Mouse (Mus musculus) CH12.LX (cell line): ENCODE results near the gene Ptprb. TPM values are rescaled to one million over a fixed set of nuclear protein-coding genes. Genes with fewer than 3 reads are reported as not detected.

ENCODE experiments used
- DNase-seq: peaks from one replicate; pipeline ENCODE4 v3.0.0-alpha.2; 2013; ENCODE audit errors: extremely low read depth
- H3K27ac ChIP-seq: 2 replicates; pipeline ENCODE4 v1.5.1; 2012; ENCODE audit warnings: low read depth, mild to moderate bottlenecking, control low read depth, moderate library complexity; ENCODE audit not compliant: insufficient read depth
- H3K27me3 ChIP-seq: replicated peaks from 2 replicates; pipeline ENCODE3; 2012; ENCODE audit warnings: inconsistent platforms
- H3K36me3 ChIP-seq, 2 experiments: replicated peaks in 1 of 2; 2 replicates each; pipeline versions ENCODE3 to v1.6.1; 2012; ENCODE audit warnings: inconsistent platforms in 1 of 2, low read length in 1 of 2, mild to moderate bottlenecking in 1 of 2, mixed read lengths in 1 of 2, moderate library complexity in 1 of 2; ENCODE audit not compliant: control insufficient read depth in 1 of 2, insufficient read depth in 1 of 2
- H3K4me1 ChIP-seq, 2 experiments: 2 replicates each; pipeline ENCODE4 v1.6.1; 2012; ENCODE audit warnings: inconsistent platforms in 1 of 2, moderate library complexity in 1 of 2; ENCODE audit not compliant: insufficient read depth in 2 of 2, control insufficient read depth in 1 of 2
- H3K4me2 ChIP-seq: 2 replicates; pipeline ENCODE4 v1.6.1; 2012; ENCODE audit warnings: low read depth, mild to moderate bottlenecking, control low read depth; ENCODE audit not compliant: poor library complexity, insufficient read depth, severe bottlenecking
- H3K4me3 ChIP-seq, 3 experiments: fragments of 150-350 bp in 1 of 3; sonication (generic) in 1 of 3; replicated peaks in 1 of 3; 2 replicates each; pipeline versions ENCODE3 to v1.5.1; 2011 to 2012; ENCODE audit warnings: low read depth in 2 of 3, low read length in 2 of 3, mild to moderate bottlenecking in 2 of 3, moderate library complexity in 2 of 3, control low read depth in 1 of 3, improper control_type of control experiment in 1 of 3, inconsistent platforms in 1 of 3, mixed read lengths in 1 of 3; ENCODE audit not compliant: poor library complexity in 1 of 3
- H3K79me2 ChIP-seq: replicated peaks from 2 replicates; pipeline ENCODE4 v1.6.1; 2012; ENCODE audit warnings: mild to moderate bottlenecking, moderate library complexity; ENCODE audit not compliant: control insufficient read depth, poor library complexity, insufficient read depth, severe bottlenecking; ENCODE audit errors: extremely low read depth
- H3K9ac ChIP-seq: 2 replicates; pipeline ENCODE4 v1.6.1; 2012; ENCODE audit warnings: low read depth, mild to moderate bottlenecking, control low read depth, moderate library complexity; ENCODE audit not compliant: insufficient read depth
- H3K9me3 ChIP-seq: replicated peaks from 2 replicates; pipeline ENCODE3; 2012; ENCODE audit warnings: low read length, inconsistent platforms, mixed read lengths
- BHLHE40 ChIP-seq: IDR thresholded peaks from 2 replicates; pipeline ENCODE4 v1.6.1; 2011; ENCODE audit warnings: mild to moderate bottlenecking, low read depth, low read length, improper control_type of control experiment
- CHD1 ChIP-seq: IDR thresholded peaks from 2 replicates; pipeline ENCODE4 v1.6.1; 2012; ENCODE audit warnings: low read depth, low read length, improper control_type of control experiment, inconsistent platforms
- CHD2 ChIP-seq: IDR thresholded peaks from 2 replicates; pipeline ENCODE4 v1.6.1; 2011; ENCODE audit warnings: low read length, improper control_type of control experiment
- E2F4 ChIP-seq: IDR thresholded peaks from 2 replicates; pipeline ENCODE4 v1.6.1; 2011; ENCODE audit warnings: low read depth, low read length, improper control_type of control experiment; ENCODE audit not compliant: insufficient replicate concordance
- ETS1 ChIP-seq: conservative IDR thresholded peaks from 2 replicates; pipeline ENCODE4 v1.6.1; 2012; ENCODE audit warnings: low read depth, mild to moderate bottlenecking, inconsistent platforms, low read length, improper control_type of control experiment, moderate library complexity
- JUN ChIP-seq: IDR thresholded peaks from 2 replicates; pipeline ENCODE4 v1.6.1; 2011; ENCODE audit warnings: low read depth, mild to moderate bottlenecking, low read length, improper control_type of control experiment, moderate library complexity; ENCODE audit not compliant: insufficient read depth
- MAFK ChIP-seq: IDR thresholded peaks from 2 replicates; pipeline ENCODE4 v1.6.1; 2011; ENCODE audit warnings: low read length, improper control_type of control experiment; ENCODE audit not compliant: insufficient replicate concordance
- MAX ChIP-seq: IDR thresholded peaks from 2 replicates; pipeline ENCODE4 v1.6.1; 2011; ENCODE audit warnings: low read length, improper control_type of control experiment
- MAZ ChIP-seq: IDR thresholded peaks from 2 replicates; pipeline ENCODE4 v1.6.1; 2012; ENCODE audit warnings: low read depth, mild to moderate bottlenecking, inconsistent platforms, low read length, improper control_type of control experiment, moderate library complexity
- MEF2A ChIP-seq: IDR thresholded peaks from 2 replicates; pipeline ENCODE4 v1.6.1; 2014; ENCODE audit warnings: low read depth, mild to moderate bottlenecking, inconsistent platforms, low read length, improper control_type of control experiment, borderline replicate concordance
- MXI1 ChIP-seq: IDR thresholded peaks from 2 replicates; pipeline ENCODE4 v1.6.1; 2011; ENCODE audit warnings: mild to moderate bottlenecking, low read depth, low read length, improper control_type of control experiment
- MYC ChIP-seq: IDR thresholded peaks from 2 replicates; pipeline ENCODE4 v1.6.1; 2011; ENCODE audit warnings: low read depth, mild to moderate bottlenecking, improper control_type of control experiment, low read length
- NELFE ChIP-seq: IDR thresholded peaks from 2 replicates; pipeline ENCODE4 v1.6.1; 2011; ENCODE audit warnings: low read depth, low read length, improper control_type of control experiment
- PAX5 ChIP-seq: IDR thresholded peaks from 2 replicates; pipeline ENCODE4 v1.6.1; 2012; ENCODE audit warnings: low read length, inconsistent platforms, mixed read lengths
- POLR2AphosphoS2 ChIP-seq: IDR thresholded peaks from 2 replicates; pipeline ENCODE4 v1.6.1; 2011; ENCODE audit warnings: low read depth, low read length, improper control_type of control experiment
- RAD21 ChIP-seq: IDR thresholded peaks from 2 replicates; pipeline ENCODE4 v1.6.1; 2011; ENCODE audit warnings: low read depth, mild to moderate bottlenecking, low read length, improper control_type of control experiment, moderate library complexity
- SIN3A ChIP-seq: IDR thresholded peaks from 2 replicates; pipeline ENCODE4 v1.6.1; 2012; ENCODE audit warnings: low read length, improper control_type of control experiment, inconsistent platforms
- TBP ChIP-seq: conservative IDR thresholded peaks from 2 replicates; pipeline ENCODE4 v1.6.1; 2011; ENCODE audit warnings: low read depth, low read length, improper control_type of control experiment
- TCF12 ChIP-seq: IDR thresholded peaks from 2 replicates; pipeline ENCODE4 v1.6.1; 2014; ENCODE audit warnings: low read depth, mild to moderate bottlenecking, inconsistent platforms, low read length, improper control_type of control experiment
- UBTF ChIP-seq: IDR thresholded peaks from 2 replicates; pipeline ENCODE4 v1.6.1; 2012; ENCODE audit warnings: low read depth, mild to moderate bottlenecking, inconsistent platforms, low read length, improper control_type of control experiment, moderate library complexity
- USF2 ChIP-seq: conservative IDR thresholded peaks from 2 replicates; pipeline ENCODE4 v1.6.1; 2011; ENCODE audit warnings: low read depth, low read length, improper control_type of control experiment
- ZC3H11A ChIP-seq: IDR thresholded peaks from 2 replicates; pipeline ENCODE4 v1.6.1; 2012; ENCODE audit warnings: low read depth, mild to moderate bottlenecking, inconsistent platforms, low read length, improper control_type of control experiment
- ZKSCAN1 ChIP-seq: IDR thresholded peaks from 2 replicates; pipeline ENCODE4 v1.6.1; 2012; ENCODE audit warnings: low read depth, inconsistent platforms, low read length, improper control_type of control experiment, borderline replicate concordance
- ZNF384 ChIP-seq: IDR thresholded peaks from 2 replicates; pipeline ENCODE4 v1.6.1; 2012; ENCODE audit warnings: low read depth, low read length, improper control_type of control experiment, inconsistent platforms
- dilution Hi-C: fragments of 300-500 bp; cut with MboI; formaldehyde crosslinking; loops from 2 replicates; pipeline ENCODE4 v1.14.3; 2020; ENCODE audit warnings: low sequenced_read_pairs; ENCODE audit not compliant: extremely low pct_unique_long_range_greater_than_20kb, extremely low pct_ligation_motif_present
- in situ Hi-C: fragments of 300-500 bp; cut with MboI; formaldehyde crosslinking; loops from 3 replicates; pipeline ENCODE4 v1.14.3; 2019; ENCODE audit warnings: low sequenced_read_pairs, low pct_ligation_motif_present, low pct_unique_long_range_greater_than_20kb, mixed read lengths
- polyA plus RNA-seq: library from polyadenylated mRNA; unstranded; fragments of >175 nt; gene quantifications from 2 replicates; pipeline ENCODE4 v1.2.1, GENCODE M21; 2012; ENCODE audit warnings: low read depth; ENCODE audit not compliant: insufficient read length
- total RNA-seq, 2 experiments: library from RNA; depleted of rRNA; stranded (reverse); fragments of 300-350 nt in 1 of 2; fragments of >200 nt in 1 of 2; gene quantifications; 2 replicates each; pipeline ENCODE4 v1.2.3; 2012 to 2014

Ptprb gene
- total and polyA plus RNA-seq, 3 experiments: not detected

- H3K27ac ChIP-seq: no peak overlapping the region
- dilution Hi-C loops (no loop called here), in situ Hi-C loops (no loop called here)
- H3K9me3 ChIP-seq: no peaks in the 10 kb centered on the region
- H3K4me3 ChIP-seq: no peak overlapping the region
- DNase-seq: no peak
- H3K4me1 ChIP-seq: peaks cover 0 to 6% of the 10 kb centered on the region in 2 experiments; a peak in 2 of 4 replicates
- no peak for TF ChIP-seq RAD21
- TF ChIP-seq CHD2: no peak
- no peak for TF ChIP-seq NELFE
- no peak for TF ChIP-seq BHLHE40
- TF ChIP-seq MXI1: no peak
- no peak for TF ChIP-seq ZNF384
- TF ChIP-seq CHD1: no peak
- no peak for TF ChIP-seq POLR2AphosphoS2
- no peak for TF ChIP-seq MAX
- no peak for TF ChIP-seq SIN3A
- TF ChIP-seq TCF12: no peak
- no peak for TF ChIP-seq MAFK
- no peak for TF ChIP-seq MYC
- TF ChIP-seq PAX5: no peak
- TF ChIP-seq UBTF: no peak
- TF ChIP-seq, all 38 proteins: peak for 0
- H3K4me2 ChIP-seq: no peak overlapping the region
- H3K36me3 ChIP-seq: no peaks in the 10 kb centered on the region
- no peaks in the 10 kb centered on the region for H3K27me3 ChIP-seq
- H3K79me2 ChIP-seq: no peaks in the 10 kb centered on the region
- H3K9ac ChIP-seq: no peak overlapping the region
Measured at GRCm38 (mm10) chr10:116393790-116394475, 118.6 kb downstream of the Ptprb start.

DNA sequence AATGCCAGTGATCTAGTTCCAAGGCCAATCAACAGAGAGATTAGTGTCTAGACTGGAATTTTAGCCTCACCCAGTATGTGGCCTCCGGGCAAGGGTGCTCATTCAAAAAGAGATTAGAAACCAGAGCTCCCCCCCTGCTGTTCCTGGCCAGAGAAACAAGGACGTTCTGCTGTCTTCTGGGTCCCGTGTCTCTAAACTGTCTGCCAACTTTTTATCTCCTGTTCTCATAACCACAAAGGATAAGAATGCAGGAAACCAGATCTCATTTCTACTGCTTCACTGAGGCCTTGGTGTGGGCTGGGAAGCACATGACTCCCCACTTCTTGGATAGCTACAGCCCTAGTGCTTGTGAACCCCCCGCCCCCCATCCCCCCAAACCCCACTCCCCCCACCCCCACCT, 119.3 kb downstream of the Ptprb start:
- H3K4me3 ChIP-seq: no peak overlapping the region
- dilution Hi-C loops: no loop called here
- H3K4me1 ChIP-seq: peaks cover 0 to 6% of the 10 kb centered on the region in 2 experiments; a peak in 2 of 4 replicates
- H3K36me3 ChIP-seq: no peaks in the 10 kb centered on the region
- DNase-seq: no peak
- in situ Hi-C loops: no loop called here
- no peak for TF ChIP-seq MYC
- TF ChIP-seq BHLHE40: no peak
- no peak for TF ChIP-seq ZC3H11A
- no peak for TF ChIP-seq USF2
- TF ChIP-seq JUN: no peak
- TF ChIP-seq MEF2A: no peak
- TF ChIP-seq ETS1: no peak
- TF ChIP-seq PAX5: no peak
- TF ChIP-seq SIN3A: no peak
- no peak for TF ChIP-seq UBTF
- TF ChIP-seq TBP: no peak
- no peak for TF ChIP-seq E2F4
- no peak for TF ChIP-seq MAX
- TF ChIP-seq NELFE: no peak
- no peak for TF ChIP-seq MAZ
- no peak for TF ChIP-seq ZKSCAN1
- no peak for TF ChIP-seq POLR2AphosphoS2
- no peak for TF ChIP-seq MXI1
- H3K9me3 ChIP-seq: no peaks in the 10 kb centered on the region
- H3K4me2 ChIP-seq: no peak overlapping the region
- no peak overlapping the region for H3K9ac ChIP-seq
- no peak overlapping the region for H3K27ac ChIP-seq
- no peaks in the 10 kb centered on the region for H3K27me3 ChIP-seq
- no peaks in the 10 kb centered on the region for H3K79me2 ChIP-seq
